Mouse (Mus musculus) myocyte (in vitro differentiated cells): ENCODE data around the gene Mustn1.

ENCODE experiments used
- CEBPB ChIP-seq: IDR thresholded peaks from 2 replicates; pipeline ENCODE4 v1.6.1; 2011; ENCODE audit warnings: mild to moderate bottlenecking, moderate library complexity; ENCODE audit not compliant: poor library complexity, insufficient read depth, severe bottlenecking
- E2F4 ChIP-seq: IDR thresholded peaks from one replicate; pipeline ENCODE4 v1.6.1; 2011; ENCODE audit warnings: mild to moderate bottlenecking, control low read depth, moderate library complexity; ENCODE audit not compliant: insufficient read depth
- MAX ChIP-seq: IDR thresholded peaks from one replicate; pipeline ENCODE4 v1.6.1; 2011; ENCODE audit warnings: low read depth, mild to moderate bottlenecking, control low read depth
- POLR2A ChIP-seq: IDR thresholded peaks from one replicate; pipeline ENCODE4 v1.6.1; 2011; ENCODE audit warnings: low read depth, mild to moderate bottlenecking, control low read depth, moderate library complexity; ENCODE audit not compliant: insufficient read length
- TCF12 ChIP-seq: IDR thresholded peaks from one replicate; pipeline ENCODE4 v1.6.1; 2011; ENCODE audit warnings: mild to moderate bottlenecking, control low read depth; ENCODE audit not compliant: poor library complexity, insufficient read depth, severe bottlenecking
- TCF3 ChIP-seq: IDR thresholded peaks from one replicate; pipeline ENCODE4 v1.6.1; 2011; ENCODE audit warnings: low read depth, control low read depth; ENCODE audit not compliant: insufficient read length
- USF1 ChIP-seq: IDR thresholded peaks from one replicate; pipeline ENCODE4 v1.6.1; 2011; ENCODE audit warnings: low read depth, mild to moderate bottlenecking, control low read depth, moderate library complexity

GRCm38 (mm10) chr14:30857990-30858389, 21.0 kb upstream of the Mustn1 start:
- no peak for TF ChIP-seq POLR2A
- TF ChIP-seq TCF3 = no peak
- no peak for TF ChIP-seq E2F4
- TF ChIP-seq USF1 = no peak
- no peak for TF ChIP-seq CEBPB
- TF ChIP-seq TCF12 = no peak
- no peak for TF ChIP-seq MAX
